Mouse (Mus musculus) left cerebral cortex, postnatal 4 days (tissue): Measurements from ENCODE around the gene Olfr659. TPM values are rescaled to one million over a fixed set of nuclear protein-coding genes. Genes with fewer than 3 reads are reported as not detected.

Experiments
- DNase-seq: peaks from one replicate; pipeline ENCODE4 v3.0.0-alpha.2; 2022
- intact Hi-C: fragments of 180-260 bp; cut with DNase I; formaldehyde crosslinking; loops from one replicate; pipeline ENCODE4 v1.15.1; 2025
- total RNA-seq, 2 experiments: library from RNA; stranded (reverse); gene quantifications; 2 replicates each; pipeline ENCODE4 v1.2.3; 2021

Olfr659 gene
- not detected for total RNA-seq

GRCm38 (mm10) chr7:104666453-104666852, at the start of gene Olfr659:
Gene Olfr659 (plus strand): TSS chr7:104666753.
- intact Hi-C loops: no loop called here
- no peak for DNase-seq

GRCm38 (mm10) chr7:104624494-104624893, 42.1 kb upstream of the Olfr659 start, which contains the start of gene Olfr657:
Gene Olfr657 (plus strand): TSS chr7:104624794.
- intact Hi-C loops: no loop called here
- DNase-seq: no peak

GRCm38 (mm10) chr7:104646841-104647482, 19.6 kb upstream of the Olfr659 start, which contains the start of gene Olfr658:
Gene Olfr658 (minus strand): TSS chr7:104647305.
- intact Hi-C loops: no loop called here
- peak; percentile 46 for DNase-seq

- no peak for DNase-seq
- intact Hi-C loops: no loop called here
Measured at GRCm38 (mm10) chr7:104686201-104686600, 19.6 kb downstream of the Olfr659 start, which contains the start of gene Olfr661. Gene Olfr661 (plus strand): TSS chr7:104686501.

Other genes with a start within 250 kb of the Olfr659 start
- gene Trim30a, start 201.6 kb upstream of the Olfr659 start, total RNA-seq: under 1 TPM; 0.52 to 0.56 TPM
- gene Trim30d, start 158.9 kb upstream of the Olfr659 start, total RNA-seq: under 1 TPM in 1 of 2 experiments, not detected in 1; 0.30 TPM
- not detected for gene Olfr651, start 116.6 kb upstream of the Olfr659 start, total RNA-seq
- gene Olfr652, start 105.9 kb upstream of the Olfr659 start, total RNA-seq: not detected
- not detected for gene Olfr653, start 89.4 kb upstream of the Olfr659 start, total RNA-seq
- not detected for gene Olfr654, start 79.7 kb upstream of the Olfr659 start, total RNA-seq
- gene Olfr655, start 65.0 kb upstream of the Olfr659 start, total RNA-seq: not detected
- gene Olfr656, start 52.8 kb upstream of the Olfr659 start, total RNA-seq: under 1 TPM in 1 of 2 experiments, not detected in 1; 0.08 TPM
- not detected for gene Olfr657, start 42.0 kb upstream of the Olfr659 start, total RNA-seq
- gene Olfr658, start 19.4 kb upstream of the Olfr659 start, total RNA-seq: not detected
- not detected for gene Olfr661, start 19.7 kb downstream of the Olfr659 start, total RNA-seq
- not detected for gene Usp17le, start 110.7 kb downstream of the Olfr659 start, total RNA-seq
- gene Usp17lb, start 175.8 kb downstream of the Olfr659 start, total RNA-seq: not detected
- not detected for gene Usp17la, start 190.3 kb downstream of the Olfr659 start, total RNA-seq
- not detected for gene Olfr665, start 211.3 kb downstream of the Olfr659 start, total RNA-seq
- not detected for gene Olfr666, start 229.2 kb downstream of the Olfr659 start, total RNA-seq